Mouse (Mus musculus) limb, embryonic 13.5 days (tissue): ENCODE results near the gene Lipa. TPM values are rescaled to one million over a fixed set of nuclear protein-coding genes. Genes with fewer than 3 reads are reported as not detected.

Source experiments
- ATAC-seq: fragments of 200-750 bp; cut with Nextera tagmentation; 2 replicates; pipeline ENCODE4 v1.8.0; 2017; ENCODE audit warnings: low read depth, moderate number of reproducible peaks, moderate TSS enrichment; ENCODE audit not compliant: low FRiP score
- H3K27ac ChIP-seq: fragments of 300-500 bp; sonication (generic); 2 replicates; pipeline ENCODE4 v1.5.1; 2015; ENCODE audit warnings: inconsistent platforms, mild to moderate bottlenecking, moderate library complexity
- H3K27me3 ChIP-seq: fragments of 300-500 bp; sonication (generic); 2 replicates; pipeline ENCODE4 v1.6.1; 2015; ENCODE audit warnings: mild to moderate bottlenecking, inconsistent platforms
- H3K36me3 ChIP-seq: fragments of 300-500 bp; sonication (generic); 2 replicates; pipeline ENCODE4 v1.6.1; 2015; ENCODE audit warnings: inconsistent platforms, mild to moderate bottlenecking, moderate library complexity
- H3K4me1 ChIP-seq: fragments of 300-500 bp; sonication (generic); 2 replicates; pipeline ENCODE4 v1.6.1; 2015; ENCODE audit warnings: inconsistent platforms
- H3K4me2 ChIP-seq: fragments of 300-500 bp; sonication (generic); replicated peaks from 2 replicates; pipeline ENCODE4 v1.6.1; 2015; ENCODE audit warnings: inconsistent platforms, mild to moderate bottlenecking, moderate library complexity
- H3K4me3 ChIP-seq: fragments of 300-500 bp; sonication (generic); 2 replicates; pipeline ENCODE4 v1.5.1; 2015; ENCODE audit warnings: moderate library complexity, mild to moderate bottlenecking, inconsistent platforms
- H3K9ac ChIP-seq: fragments of 300-500 bp; sonication (generic); 2 replicates; pipeline ENCODE4 v1.6.1; 2015; ENCODE audit warnings: mild to moderate bottlenecking, inconsistent platforms
- H3K9me3 ChIP-seq: fragments of 300-500 bp; sonication (generic); 2 replicates; pipeline ENCODE4 v1.6.1; 2016; ENCODE audit warnings: inconsistent platforms
- WGBS: fragments of 180-500 bp; shearing (Covaris S2); methylation state at CpG from one replicate; pipeline ENCODE4 v1.1.7; 2015; 5-methylcytosine and 5-hydroxymethylcytosine counted together
- polyA plus RNA-seq: library from polyadenylated mRNA; unstranded; fragments of >200 nt; fragmentation: Nextera tagmentation; extraction: Ambion mirVana; gene quantifications from 2 replicates; pipeline ENCODE4 v1.2.1, GENCODE M21; 2015

The Lipa gene
- polyA plus RNA-seq, 1 experiment from 2014 or later: 46.0 TPM

- no peaks in the 10 kb centered on the region for H3K27me3 ChIP-seq
- 27% methylated on average over 4 of the region's 4 CpGs for WGBS
- H3K27ac ChIP-seq: no peak overlapping the region
- no peaks in the 10 kb centered on the region; the same call in 1 of the 2 replicates for H3K4me1 ChIP-seq
- peak overlapping the region; percentile 21; the same call in 1 of the 2 replicates for H3K4me2 ChIP-seq
- no peak overlapping the region for H3K9ac ChIP-seq
- no peaks in the 10 kb centered on the region for H3K36me3 ChIP-seq
- peak; percentile 79; the same call in 1 of the 2 replicates for ATAC-seq
- no peaks in the 10 kb centered on the region for H3K9me3 ChIP-seq
- no peak overlapping the region for H3K4me3 ChIP-seq
These were observed 81.8 kb downstream of the Lipa start for GRCm38 (mm10) chr19:34445410-34446012.

- ATAC-seq: no peak
- no peaks in the 10 kb centered on the region for H3K27me3 ChIP-seq
- H3K27ac ChIP-seq: no peak overlapping the region
- H3K9ac ChIP-seq: no peak overlapping the region
- H3K9me3 ChIP-seq: no peaks in the 10 kb centered on the region
- no peak overlapping the region for H3K4me3 ChIP-seq
- H3K4me1 ChIP-seq: no peaks in the 10 kb centered on the region; the same call in 1 of the 2 replicates
- no peak overlapping the region for H3K4me2 ChIP-seq
- WGBS: 75% methylated on average over 3 of the region's 3 CpGs
- H3K36me3 ChIP-seq: no peaks in the 10 kb centered on the region
These were observed 82.5 kb downstream of the Lipa start for GRCm38 (mm10) chr19:34444785-34445184.

Other genes with a start within 250 kb of the Lipa start
- gene Fas, start 236.8 kb downstream of the Lipa start, polyA plus RNA-seq: 2.4 and 4.3 TPM in 2 replicates
- gene Ch25h, start 52.3 kb downstream of the Lipa start, polyA plus RNA-seq: 16.4 and 17.5 TPM in 2 replicates
- gene Ifit2, start 23.2 kb upstream of the Lipa start, polyA plus RNA-seq: 10.9 and 11.2 TPM in 2 replicates
- 1.7 and 3.6 TPM in 2 replicates for gene Ifit3, start 56.1 kb upstream of the Lipa start, polyA plus RNA-seq
- gene Ifit1bl1, start 74.5 kb upstream of the Lipa start, polyA plus RNA-seq: 0.59 and 0.64 TPM in 2 replicates
- gene Ifit3b, start 80.5 kb upstream of the Lipa start, polyA plus RNA-seq: 0.70 and 0.78 TPM in 2 replicates
- gene Ifit1bl2, start 113.3 kb upstream of the Lipa start, polyA plus RNA-seq: 0.23 and 0.36 TPM in 2 replicates
- gene Ifit1, start 113.4 kb upstream of the Lipa start, polyA plus RNA-seq: 0.60 and 0.88 TPM in 2 replicates
- gene Slc16a12, start 219.8 kb upstream of the Lipa start, polyA plus RNA-seq: 0.55 and 0.61 TPM in 2 replicates